Mouse (Mus musculus) heart, adult 11 months (tissue): ENCODE results near the gene Gm7945.
"Not testable (repeated sequence)": the region's sequence is repeated elsewhere in the genome, so short reads cannot be mapped to it uniquely, and the experiment has no call there.

Experiments used
- DNase-seq: peaks from one replicate; pipeline ENCODE4 v3.0.0; 2022

Gene Gm7945

DNA sequence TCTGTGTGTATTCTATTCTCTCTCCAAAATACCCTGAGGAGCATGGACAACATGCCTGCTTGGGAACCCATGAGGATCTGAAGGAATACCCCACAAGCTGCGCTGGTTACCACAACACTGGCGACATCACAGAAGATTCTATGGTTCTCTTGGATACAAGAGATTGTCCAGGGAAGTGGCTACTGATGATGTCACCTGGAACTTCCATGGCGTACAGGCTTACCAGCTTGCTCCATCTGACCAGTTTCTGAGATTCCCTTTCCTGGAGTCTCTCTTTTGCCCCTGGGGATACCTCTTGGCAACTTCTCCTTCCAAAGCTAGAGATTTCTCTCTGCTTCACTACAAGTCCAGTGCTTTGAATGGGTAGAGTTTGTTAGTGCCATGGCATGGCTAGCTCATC, at the start of gene Gm7945:
Gene Gm7945 (minus strand): TSS at position 101 of the 400 bp plus-strand sequence.
- DNase-seq = not testable (repeated sequence)

DNA sequence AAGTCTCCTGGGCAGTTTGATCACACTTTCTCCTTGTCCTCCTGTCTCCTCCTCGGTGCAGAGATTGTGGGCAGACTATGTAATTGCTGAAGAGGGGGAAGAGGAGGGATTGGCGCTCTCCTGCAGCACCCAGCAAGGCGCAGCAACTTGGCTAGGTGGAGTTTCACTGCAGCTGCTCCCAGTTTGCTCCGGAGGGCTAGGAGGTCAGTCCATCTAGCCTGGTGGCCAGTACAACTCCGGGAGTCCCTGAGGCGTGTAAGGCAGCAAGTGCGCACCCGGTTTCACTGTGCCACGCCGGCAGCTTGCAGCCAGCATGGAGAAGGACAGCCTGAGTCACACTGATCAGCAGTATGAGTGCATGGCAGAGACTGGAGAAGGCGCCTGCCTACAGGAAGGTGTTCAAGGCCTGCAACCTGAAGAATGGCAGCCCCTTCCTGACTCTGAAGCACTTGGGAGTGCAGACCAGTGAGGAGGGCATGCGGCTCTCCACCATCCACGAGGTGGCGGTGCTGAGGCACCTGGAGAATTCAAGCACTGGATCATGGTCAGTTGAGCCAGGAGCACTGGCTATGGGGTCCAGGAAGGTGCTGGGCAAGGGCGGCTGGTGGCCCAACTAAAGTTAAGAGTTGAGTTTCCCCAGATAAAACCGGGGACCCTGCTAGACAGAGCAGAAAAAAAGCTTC, 39.4 kb upstream of the Gm7945 start:
- peak; percentile 67 for DNase-seq

DNA sequence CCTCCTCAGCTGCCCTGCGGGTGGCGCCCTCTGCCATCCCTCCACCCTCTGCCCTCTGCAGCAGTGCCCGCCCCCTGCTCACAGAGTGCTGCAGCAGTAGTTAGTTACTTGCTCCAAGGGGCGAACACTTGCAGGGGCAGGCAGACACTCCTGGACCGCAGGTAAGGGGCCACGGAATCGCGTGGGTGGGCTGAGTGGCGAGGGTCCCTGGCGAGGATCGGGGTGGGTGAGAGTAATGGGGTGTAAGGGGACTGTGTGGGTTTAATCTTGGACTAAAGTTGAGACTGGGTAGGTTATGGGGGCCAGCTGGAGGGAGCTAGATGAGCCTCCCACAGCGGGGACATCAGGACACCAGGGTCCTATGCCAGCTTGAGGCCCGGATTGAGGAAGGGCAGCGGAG, 38.5 kb upstream of the Gm7945 start:
- peak; percentile 80 for DNase-seq

DNA sequence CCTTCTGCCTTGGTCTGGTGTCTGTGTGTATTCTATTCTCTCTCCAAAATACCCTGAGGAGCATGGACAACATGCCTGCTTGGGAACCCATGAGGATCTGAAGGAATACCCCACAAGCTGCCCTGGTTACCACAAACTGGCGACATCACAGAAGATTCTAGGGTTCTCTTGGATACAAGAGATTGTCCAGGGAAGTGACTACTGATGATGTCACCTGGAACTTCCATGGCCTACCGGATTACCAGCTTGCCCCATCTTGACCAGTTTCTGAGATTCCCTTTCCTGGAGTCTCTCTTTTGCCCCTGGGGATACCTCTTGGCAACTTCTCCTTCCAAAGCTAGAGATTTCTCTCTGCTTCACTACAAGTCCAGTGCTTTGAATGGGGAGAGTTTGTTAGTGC, 22.0 kb upstream of the Gm7945 start, which contains the start of gene Gm6482:
Gene Gm6482 (minus strand): TSS at position 101 of the 400 bp plus-strand sequence.
- DNase-seq = not testable (repeated sequence)

DNA sequence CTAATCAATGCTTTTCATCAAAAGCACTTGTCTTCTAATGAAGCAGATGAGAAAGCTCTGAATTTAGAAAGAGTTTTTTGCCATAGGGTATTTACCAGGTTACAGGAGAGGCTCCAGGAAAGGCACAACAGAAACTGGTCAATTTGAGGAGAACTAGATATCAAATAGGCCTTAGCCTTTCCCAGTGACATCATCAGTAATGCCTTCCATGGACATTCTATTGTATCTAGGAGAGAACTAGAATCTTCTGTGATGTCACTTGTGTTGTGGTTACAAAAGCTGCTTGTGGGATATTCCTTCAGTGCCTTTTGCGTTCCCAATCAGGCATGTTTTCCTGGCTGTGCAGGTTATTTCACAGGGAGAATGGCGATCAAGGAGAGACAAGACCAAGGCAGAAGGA, 37.9 kb downstream of the Gm7945 start, which contains the start of gene Gm5798:
Gene Gm5798 (plus strand): TSS at position 301 of the 400 bp plus-strand sequence.
- not testable (repeated sequence) for DNase-seq
